Mouse (Mus musculus) neutrophil, adult 5-6 weeks (primary cell): ENCODE data around the gene Prr27. TPM values are rescaled to one million over a fixed set of nuclear protein-coding genes. Genes with fewer than 3 reads are reported as not detected.

Source experiments
- ATAC-seq: fragments of 151-379, 151-347 bp; 2 replicates; pipeline ENCODE4 v1.8.0; 2017; ENCODE audit warnings: mild to moderate bottlenecking, moderate TSS enrichment; ENCODE audit not compliant: insufficient number of reproducible peaks, poor library complexity, low FRiP score, severe bottlenecking; ENCODE audit errors: extremely low read depth
- total RNA-seq: library from RNA; stranded (forward); fragments of 200-1000 nt; gene quantifications from 2 replicates; pipeline ENCODE4 v1.2.3, GENCODE M21; 2017

Prr27 gene
- not detected in 2 replicates for total RNA-seq

GRCm38 (mm10) chr5:87825386-87825785, at the start of gene Prr27:
Gene Prr27, plus strand, starts transcription at chr5:87825686.
- no peak for ATAC-seq

GRCm38 (mm10) chr5:87782731-87783130, 42.8 kb upstream of the Prr27 start:
- ATAC-seq, result no peak

- no peak for ATAC-seq
These were observed 17.7 kb upstream of the Prr27 start, which contains the start of gene Csn1s2b for GRCm38 (mm10) chr5:87807782-87808181. Gene Csn1s2b, plus strand, starts transcription at chr5:87808082.

- no peak for ATAC-seq
These were observed 16.2 kb upstream of the Prr27 start for GRCm38 (mm10) chr5:87809253-87809652.

- no peak for ATAC-seq
These were observed 29.7 kb downstream of the Prr27 start for GRCm38 (mm10) chr5:87855136-87855716.

GRCm38 (mm10) chr5:87870084-87870483, 44.6 kb downstream of the Prr27 start:
- no peak for ATAC-seq

- ATAC-seq, result no peak
These were observed 45.9 kb downstream of the Prr27 start for GRCm38 (mm10) chr5:87871423-87871822.

- no peak for ATAC-seq
These were observed 59.2 kb downstream of the Prr27 start, which contains the start of gene Odam for GRCm38 (mm10) chr5:87884729-87885128. Gene Odam, plus strand, starts transcription at chr5:87885029.

Other genes with a start within 250 kb of the Prr27 start
- not detected in 2 replicates for gene Sult1e1, start 234.1 kb upstream of the Prr27 start, total RNA-seq
- not detected in 2 replicates for gene Csn1s1, start 159.5 kb upstream of the Prr27 start, total RNA-seq
- gene Csn2, start 126.1 kb upstream of the Prr27 start, total RNA-seq, result not detected in 2 replicates
- gene Csn1s2a, start 51.1 kb upstream of the Prr27 start, total RNA-seq, result not detected in 2 replicates
- 0.25 and 0.35 TPM in 2 replicates for gene Csn1s2b, start 17.6 kb upstream of the Prr27 start, total RNA-seq
- gene Odam, start 59.3 kb downstream of the Prr27 start, total RNA-seq, result not detected in 2 replicates
- not detected in 2 replicates for gene Csn3, start 99.9 kb downstream of the Prr27 start, total RNA-seq
- not detected in 2 replicates for gene 2310003L06Rik, start 143.8 kb downstream of the Prr27 start, total RNA-seq
- gene Gm28434, start 143.8 kb downstream of the Prr27 start, total RNA-seq, result not detected in 2 replicates
- not detected in 2 replicates for gene Cabs1, start 153.8 kb downstream of the Prr27 start, total RNA-seq
- gene Smr3a, start 176.9 kb downstream of the Prr27 start, total RNA-seq, result not detected in 2 replicates